Mouse (Mus musculus) thymus, adult 2 months (tissue): ENCODE data around the gene Plod2.

Experiments used
- CTCF ChIP-seq: fragments of 200-500 bp; IDR thresholded peaks from 2 replicates; pipeline ENCODE4 v1.5.1; 2012; ENCODE audit warnings: mild to moderate bottlenecking, control low read depth, low read length, moderate library complexity, borderline replicate concordance; ENCODE audit not compliant: control insufficient read depth, poor library complexity, insufficient read depth; ENCODE audit errors: extremely low read depth
- POLR2A ChIP-seq: fragments of 200-500 bp; IDR thresholded peaks from 2 replicates; pipeline ENCODE4 v1.6.1; 2012; ENCODE audit warnings: mild to moderate bottlenecking, low read length, control low read depth, moderate library complexity; ENCODE audit not compliant: control insufficient read depth, poor library complexity, insufficient read depth; ENCODE audit errors: extremely low read depth

DNA sequence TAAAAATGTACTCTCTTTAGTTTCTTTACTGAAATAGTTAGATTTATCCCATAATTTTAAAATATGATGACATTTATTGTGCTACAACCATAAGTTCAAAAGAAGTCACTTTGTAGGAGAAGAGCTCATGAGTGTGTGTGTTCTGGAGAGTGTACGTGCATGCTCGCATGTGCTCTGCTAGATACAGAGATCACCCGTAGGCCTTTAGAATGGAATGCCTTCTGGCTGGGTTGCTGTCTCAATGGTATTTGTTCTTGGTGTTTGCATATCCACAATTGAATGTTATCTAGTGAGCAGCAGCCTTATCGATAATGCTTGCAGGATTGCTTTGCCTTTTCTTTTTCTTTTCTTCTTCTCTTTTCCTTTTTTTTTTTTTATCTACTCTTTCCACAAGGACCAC lies 9.6 kb downstream of the Plod2 start:
- TF ChIP-seq POLR2A: no peak
- no peak for TF ChIP-seq CTCF
